Mouse (Mus musculus) gastrocnemius, postnatal 36 days (tissue): ENCODE results near the gene Pde4d. TPM values are rescaled to one million over a fixed set of nuclear protein-coding genes. Genes with fewer than 3 reads are reported as not detected.

ENCODE experiments used
- DNase-seq, 2 experiments: peaks; one replicate each; pipeline ENCODE4 v3.0.0; 2022
- intact Hi-C: fragments of 180-260 bp; cut with DNase I; formaldehyde crosslinking; loops from one replicate; pipeline ENCODE4 v1.15.1; 2025
- total RNA-seq, 2 experiments: library from RNA; stranded (reverse); gene quantifications; 2 replicates each; pipeline ENCODE4 v1.2.3; 2021

Gene Pde4d
- total RNA-seq, 2 experiments from 2014 or later: 190 to 235 TPM

DNA sequence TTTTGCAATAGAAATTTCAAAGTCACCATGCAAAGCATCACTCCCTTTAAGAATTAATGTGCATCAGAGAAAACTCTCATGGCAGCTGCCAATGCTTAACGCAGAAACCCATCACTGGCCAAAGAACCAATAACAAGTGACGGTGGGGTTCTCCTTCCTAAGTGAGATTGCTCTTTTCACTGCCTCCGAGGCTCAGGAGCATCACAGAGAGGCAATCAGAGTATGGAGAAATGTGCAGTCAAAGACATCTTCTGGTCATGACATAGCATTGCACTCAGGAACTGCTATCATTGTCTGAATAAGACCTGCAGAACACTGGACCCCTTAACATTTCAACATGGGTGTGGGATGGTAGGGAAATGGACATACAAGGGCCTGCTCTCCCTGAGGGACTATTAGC, 892.2 kb downstream of the Pde4d start:
- no peak for DNase-seq
- intact Hi-C loops: loop anchor here (2.0 to 10.0 kb wide), 3 partner anchors 113 to 273 kb away; no protein-coding TSS in a partner anchor

DNA sequence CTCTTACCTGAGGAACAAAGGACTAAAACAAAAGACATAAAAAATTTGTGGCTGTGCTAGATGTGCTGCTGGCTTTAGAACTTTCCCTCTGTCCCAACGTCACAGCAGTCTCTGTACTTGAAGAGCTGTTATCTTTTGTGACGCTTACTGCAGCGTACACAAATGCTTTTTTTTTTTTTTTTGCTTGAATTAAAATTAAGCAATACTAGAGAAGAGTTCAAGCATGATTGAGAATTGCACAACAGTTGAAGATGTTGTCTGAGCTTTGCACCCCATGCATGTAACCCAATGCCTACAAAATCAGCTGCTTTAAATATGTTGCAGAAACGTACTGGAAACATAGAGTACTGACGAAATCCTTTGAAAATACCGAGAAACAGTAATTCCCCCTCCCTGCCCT, 892.7 kb downstream of the Pde4d start:
- intact Hi-C loops: loop anchor here (2.0 to 10.0 kb wide), 3 partner anchors 114 to 272 kb away; no protein-coding TSS in a partner anchor

DNA sequence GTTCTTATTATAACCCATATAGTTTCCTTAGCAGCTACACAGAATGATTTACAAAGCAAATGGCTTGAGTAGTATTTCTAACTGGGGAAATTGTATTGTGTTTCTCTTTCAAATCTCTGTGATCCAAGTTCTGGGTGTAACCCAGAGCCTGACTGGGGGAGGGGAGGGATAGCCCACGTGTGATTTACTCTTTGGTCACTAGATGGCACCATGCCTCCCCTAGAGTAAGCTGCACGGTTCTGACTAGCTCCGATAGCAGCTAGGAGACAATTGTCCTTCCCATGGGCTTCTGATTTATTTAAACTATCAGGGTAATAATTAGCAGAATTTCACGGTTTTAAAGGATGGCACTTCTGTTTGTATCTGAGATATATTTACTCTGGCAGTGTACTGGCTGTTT, 893.8 kb downstream of the Pde4d start:
- intact Hi-C loops: loop anchor here (2.0 to 10.0 kb wide), 3 partner anchors 115 to 271 kb away; no protein-coding TSS in a partner anchor
- DNase-seq: peak; percentile 45 to 62

More for the DNA sequence above, 892.7 kb downstream of the Pde4d start:
- no peak for DNase-seq

DNA sequence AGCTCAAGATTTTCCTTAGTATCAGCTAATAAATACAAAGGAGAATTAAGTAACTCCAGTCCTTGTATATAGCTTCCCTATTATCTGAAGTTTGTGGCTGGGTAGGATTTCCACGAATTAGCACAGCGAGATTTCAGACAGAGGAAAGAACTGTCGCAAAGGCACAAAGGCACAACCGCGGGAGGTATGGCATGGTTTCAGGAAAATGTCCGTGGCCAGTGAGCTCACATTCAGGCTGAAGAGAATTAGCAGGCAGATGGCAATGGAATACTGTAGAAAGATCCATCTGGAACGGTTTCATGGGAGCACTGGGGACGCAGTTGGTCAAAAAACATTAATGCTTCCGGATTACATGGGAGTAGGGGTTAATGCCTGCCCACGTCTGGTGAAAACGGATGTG, 898.0 kb downstream of the Pde4d start:
- intact Hi-C loops: loop anchor here (10.0 kb wide), 1 partner anchor 267 kb away; no protein-coding TSS in a partner anchor
- no peak for DNase-seq

DNA sequence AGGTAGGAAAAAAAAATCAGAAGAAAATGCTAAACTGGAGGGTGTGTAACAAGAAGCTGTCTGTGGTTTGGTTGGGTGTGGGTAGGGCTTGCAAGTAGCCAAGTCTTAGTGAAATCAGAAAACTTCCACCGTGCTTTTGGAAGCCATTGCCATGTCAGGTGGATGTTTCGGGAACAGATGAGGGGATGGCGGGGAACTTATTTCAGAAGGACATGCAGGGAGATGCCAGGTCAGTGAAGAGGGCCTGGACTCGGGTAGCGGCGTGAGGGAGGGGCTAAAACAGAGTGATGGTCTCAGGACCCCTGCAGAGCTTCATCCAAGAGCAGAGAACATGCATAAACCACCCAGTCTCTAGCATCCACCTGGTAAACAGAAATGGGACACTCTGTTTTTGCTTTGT, 898.6 kb downstream of the Pde4d start:
- no peak for DNase-seq
- intact Hi-C loops: loop anchor here (10.0 kb wide), 1 partner anchor 266 kb away; no protein-coding TSS in a partner anchor

DNA sequence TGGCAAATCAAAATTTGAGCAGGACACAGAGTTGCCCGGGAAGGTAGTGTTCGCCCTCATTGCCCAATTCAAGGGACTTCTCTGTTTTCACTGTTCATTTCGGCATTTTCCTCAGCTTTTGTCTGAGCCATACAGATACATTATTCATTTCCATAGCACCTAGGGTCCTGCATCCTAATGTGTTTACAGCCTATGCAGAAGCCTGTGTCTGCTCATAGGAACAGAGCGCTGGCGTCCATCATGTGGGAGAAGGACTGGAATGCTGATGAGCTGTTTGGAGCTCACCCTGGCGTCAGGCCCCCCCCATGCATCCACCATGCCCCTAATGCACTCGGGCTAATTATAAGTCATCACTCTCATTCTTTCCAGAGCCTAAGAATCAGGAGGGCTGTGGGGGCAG, 900.4 kb downstream of the Pde4d start:
- intact Hi-C loops: loop anchor here (10.0 kb wide), 1 partner anchor 95 kb away; no protein-coding TSS in a partner anchor
- no peak for DNase-seq

DNA sequence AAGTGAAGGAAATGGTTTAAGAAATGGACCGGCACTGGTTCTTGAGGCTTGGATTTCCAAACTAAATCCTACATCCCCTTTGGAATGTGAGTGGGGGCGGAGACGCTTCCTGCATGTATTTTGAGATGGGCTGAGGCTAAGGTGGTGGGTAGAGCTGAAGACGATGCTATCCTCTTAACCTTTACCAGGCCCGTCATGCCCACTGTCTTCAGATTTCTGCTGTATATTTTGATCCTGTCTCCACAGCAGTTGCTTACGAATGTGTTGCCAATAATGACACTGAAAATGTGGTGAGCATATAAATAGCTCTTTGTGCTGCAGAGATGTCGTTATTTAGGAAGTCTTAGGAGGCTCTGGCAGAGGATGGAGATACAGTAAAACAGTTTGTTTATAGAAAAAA, 904.3 kb downstream of the Pde4d start:
- peak in 1 of 2 experiments; percentile 7 for DNase-seq
- intact Hi-C loops: loop anchor here (10.0 kb wide), 1 partner anchor 91 kb away; no protein-coding TSS in a partner anchor

DNA sequence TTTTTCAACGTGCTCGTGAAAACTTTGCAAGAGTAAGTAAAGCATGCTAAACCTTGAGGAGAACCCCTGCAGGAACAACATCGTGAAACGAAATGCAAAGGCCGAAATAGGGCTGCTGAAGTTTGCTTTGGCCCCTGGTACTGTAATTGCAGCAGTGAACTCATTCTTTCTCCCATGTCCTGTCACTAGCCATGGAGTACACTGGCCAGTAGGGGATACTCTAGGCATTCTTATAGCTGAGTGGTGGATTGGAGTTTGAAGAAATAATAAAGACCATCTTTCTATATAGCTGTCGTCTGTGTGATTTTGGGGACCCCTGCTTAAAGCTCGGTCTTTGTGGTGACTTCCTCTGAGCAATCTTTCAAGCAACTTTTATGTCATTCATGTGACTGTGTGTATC, 906.5 kb downstream of the Pde4d start:
- intact Hi-C loops: loop anchor here (5.0 to 10.0 kb wide), 3 partner anchors 89 to 191 kb away; no protein-coding TSS in a partner anchor
- DNase-seq: no peak

DNA sequence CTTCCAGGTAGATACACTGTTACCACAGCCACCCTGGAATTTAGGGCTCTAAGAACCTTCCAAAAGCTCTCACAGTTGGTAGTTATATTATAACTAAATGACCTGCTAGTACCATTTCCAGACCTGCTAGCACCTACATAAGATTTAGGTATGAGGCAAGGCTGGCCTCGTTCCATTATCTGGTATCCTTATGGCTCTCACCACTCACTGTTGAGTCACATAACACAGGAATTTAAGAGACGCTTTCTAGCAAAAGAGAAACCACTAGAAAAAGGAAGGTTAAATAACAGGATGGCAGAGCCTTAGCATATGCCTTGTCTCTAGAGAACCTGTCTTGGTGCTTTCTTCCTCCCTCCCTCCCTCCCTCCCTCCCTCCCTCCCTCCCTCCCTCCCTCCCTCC, 910.2 kb downstream of the Pde4d start:
- intact Hi-C loops: loop anchor here (5.0 to 10.0 kb wide), 4 partner anchors 62 to 187 kb away; no protein-coding TSS in a partner anchor

DNA sequence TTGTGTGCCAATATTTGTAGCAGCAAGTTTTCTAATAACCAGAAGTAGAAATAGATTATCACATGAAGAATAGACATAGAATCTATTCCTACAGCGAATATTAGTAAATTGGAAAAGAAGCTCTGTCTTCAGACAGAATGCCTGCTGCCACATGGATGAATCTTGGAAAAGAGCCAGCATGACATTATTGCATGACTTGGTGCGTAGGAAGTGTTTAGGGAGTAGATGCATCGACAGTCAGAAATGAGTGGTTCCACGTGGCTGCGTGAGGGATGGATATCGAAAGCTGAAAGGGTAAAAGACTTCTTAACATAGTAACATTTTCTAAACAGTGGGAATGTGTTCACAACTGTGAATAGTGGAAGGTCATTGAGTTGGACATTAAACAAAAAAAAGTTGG, 912.6 kb downstream of the Pde4d start:
- DNase-seq: no peak
- intact Hi-C loops: loop anchor here (5.0 kb wide), 1 partner anchor 60 kb away; no protein-coding TSS in a partner anchor

More for the DNA sequence above, 910.2 kb downstream of the Pde4d start:
- DNase-seq: no peak

DNA sequence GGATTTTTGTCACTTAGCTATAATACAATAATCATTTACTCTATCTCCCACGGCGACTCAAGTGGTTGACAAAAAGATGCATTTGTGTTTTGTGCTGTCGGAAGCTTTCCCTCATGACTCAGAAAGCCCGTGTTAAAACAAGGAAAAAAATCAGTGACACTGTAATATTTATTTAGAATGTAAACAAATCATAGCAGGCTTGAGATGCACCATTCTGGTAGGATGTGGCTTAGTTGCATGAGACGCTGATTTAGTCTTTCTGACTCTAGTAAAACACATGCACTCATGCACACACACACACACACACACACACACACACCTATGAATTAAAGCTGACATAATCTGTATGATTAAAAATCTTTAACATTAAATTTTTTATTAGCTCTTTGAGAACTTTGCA, 924.7 kb downstream of the Pde4d start:
- DNase-seq: no peak
- intact Hi-C loops: no loop called here

DNA sequence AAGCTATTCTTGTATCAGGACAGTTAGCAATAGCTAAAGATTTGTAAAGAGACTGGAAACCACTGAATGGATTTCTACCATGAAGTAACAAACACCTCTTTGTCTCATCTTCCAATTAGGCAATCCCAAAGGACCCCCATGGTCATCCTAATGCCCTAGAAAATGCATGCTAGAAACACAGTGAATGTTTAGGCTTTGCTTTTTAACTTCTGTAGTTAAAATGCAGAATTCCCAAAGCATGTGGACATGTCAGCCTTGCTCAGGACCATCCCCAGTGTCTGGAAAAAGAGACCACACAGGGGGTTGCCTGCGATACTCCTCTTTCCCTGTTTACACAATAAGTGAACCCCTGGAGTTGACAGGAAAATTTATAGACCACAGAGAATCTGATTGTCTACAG, 926.9 kb downstream of the Pde4d start:
- DNase-seq: no peak
- intact Hi-C loops: no loop called here

DNA sequence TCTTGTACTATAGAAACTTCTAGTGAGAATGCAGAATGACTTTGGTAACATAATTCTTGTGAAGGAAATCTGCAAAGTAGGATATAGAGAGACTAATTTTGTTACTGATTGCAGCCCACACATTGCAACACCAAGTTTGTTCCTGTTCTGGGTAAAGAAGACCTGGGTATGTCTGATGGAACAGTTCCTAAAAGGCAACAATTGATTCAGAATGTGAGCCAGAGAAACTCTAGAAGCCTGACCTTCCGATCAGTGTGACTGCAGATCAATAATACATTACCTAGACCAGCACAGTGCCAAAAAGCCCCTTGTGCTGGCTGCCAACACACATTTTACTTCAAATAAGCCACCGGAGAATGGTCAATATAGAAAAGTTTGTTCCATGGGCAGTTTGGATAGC, 930.4 kb downstream of the Pde4d start:
- DNase-seq: no peak
- intact Hi-C loops: no loop called here

DNA sequence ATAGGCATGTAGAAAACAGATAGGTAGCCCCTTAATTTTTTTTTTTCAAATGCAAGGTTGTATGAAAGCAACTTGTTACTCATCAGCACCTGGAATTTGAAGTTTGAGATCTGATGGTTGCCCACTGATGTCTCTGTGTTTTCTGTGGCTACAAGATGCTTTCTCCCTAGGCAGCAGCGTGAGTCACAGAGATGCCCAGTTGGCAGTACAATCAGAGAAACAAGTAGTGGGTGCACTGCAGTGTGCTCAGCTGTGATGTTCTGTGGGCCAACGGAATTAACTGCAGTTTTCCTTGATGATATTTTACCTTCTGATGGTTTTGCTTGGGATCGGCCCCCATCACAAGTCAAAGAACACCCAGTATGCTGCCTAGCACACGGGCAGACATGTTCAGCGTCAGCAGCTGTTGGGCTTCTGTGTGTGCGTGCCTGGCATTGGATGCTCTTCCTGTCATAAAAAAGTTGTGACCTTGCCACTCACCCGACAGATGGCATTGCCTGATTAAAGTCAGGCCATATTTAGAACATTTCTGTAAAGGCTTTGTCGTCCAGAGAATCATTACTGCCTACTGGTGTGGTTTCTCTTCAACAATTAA, 939.0 kb downstream of the Pde4d start:
- DNase-seq: no peak
- intact Hi-C loops: no loop called here

DNA sequence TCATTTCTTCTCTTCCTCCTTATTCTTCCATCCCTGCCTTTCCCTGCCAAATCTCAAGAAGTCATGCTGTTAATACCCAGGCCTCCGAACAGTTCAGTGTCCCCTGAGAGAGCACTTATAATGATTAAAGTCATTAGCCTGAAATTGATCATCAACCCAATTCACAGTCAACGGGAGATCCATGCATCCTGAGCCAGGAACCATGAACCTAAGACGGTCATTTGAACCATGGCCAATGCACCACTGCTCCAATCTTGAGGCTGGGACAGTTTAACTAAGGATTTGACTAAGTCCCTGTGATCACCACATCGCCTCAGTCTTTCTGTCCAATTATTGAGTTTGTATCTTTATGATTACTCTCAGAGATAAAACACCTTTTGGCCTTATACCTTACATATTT, 952.6 kb downstream of the Pde4d start:
- no peak for DNase-seq
- intact Hi-C loops: no loop called here

DNA sequence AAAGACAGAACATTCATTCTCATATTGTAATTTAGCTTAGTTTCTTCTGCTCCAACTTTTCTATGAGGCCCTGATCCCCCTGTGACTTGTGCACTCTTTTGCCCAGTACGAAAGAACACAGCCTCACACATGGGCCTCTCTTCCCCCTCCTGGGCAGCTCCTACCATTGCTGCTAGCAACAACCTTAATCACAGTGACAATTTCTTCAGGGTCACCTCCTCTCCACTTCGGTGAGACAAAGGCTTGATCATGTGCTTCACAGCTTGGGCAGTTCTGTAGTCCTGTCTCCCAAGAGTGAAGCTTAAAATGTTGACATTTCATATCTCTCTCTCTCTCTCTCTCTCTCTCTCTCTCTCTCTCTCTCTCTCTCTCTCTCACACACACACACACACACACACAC, 953.2 kb downstream of the Pde4d start:
- no peak for DNase-seq
- intact Hi-C loops: no loop called here

DNA sequence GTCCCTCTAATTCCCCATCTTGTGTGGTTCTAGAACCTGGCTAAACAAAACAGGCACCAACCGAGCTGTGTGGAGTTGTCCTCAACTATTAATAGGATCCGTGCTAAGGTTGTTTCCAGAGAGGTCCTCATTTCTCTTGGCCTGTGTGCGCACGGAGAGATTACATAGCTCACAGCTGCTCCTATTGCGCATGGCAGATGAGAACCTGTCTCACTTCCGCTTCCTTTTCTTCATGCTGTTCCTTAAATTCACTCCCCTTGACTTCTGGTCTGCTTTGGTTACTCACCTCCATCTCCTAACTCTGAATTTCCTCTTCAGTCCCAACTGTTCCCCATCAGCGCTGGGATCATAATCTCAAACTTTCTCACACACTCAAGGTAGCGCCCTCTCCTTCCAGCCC, 956.6 kb downstream of the Pde4d start:
- intact Hi-C loops: no loop called here
- no peak for DNase-seq

DNA sequence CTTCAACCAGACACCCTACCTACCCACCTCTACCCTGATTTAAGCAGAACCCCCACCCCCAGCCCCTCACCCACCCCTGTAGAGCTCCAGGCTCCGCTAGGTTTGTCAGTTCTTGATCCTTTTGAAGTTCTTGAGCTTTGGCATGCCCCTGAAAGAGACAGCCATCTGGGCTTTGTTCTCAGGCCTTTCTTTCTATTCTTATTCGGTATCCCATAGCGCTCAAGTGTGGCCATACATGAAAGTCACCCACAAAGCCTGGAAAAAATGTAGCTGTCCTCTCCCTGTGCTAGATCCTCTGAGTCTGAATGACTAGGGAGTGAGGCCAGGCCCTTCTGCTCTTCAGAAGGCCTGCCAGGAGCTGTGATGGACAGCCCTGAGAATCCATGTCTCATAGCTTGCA, 957.6 kb downstream of the Pde4d start:
- intact Hi-C loops: no loop called here
- no peak for DNase-seq

DNA sequence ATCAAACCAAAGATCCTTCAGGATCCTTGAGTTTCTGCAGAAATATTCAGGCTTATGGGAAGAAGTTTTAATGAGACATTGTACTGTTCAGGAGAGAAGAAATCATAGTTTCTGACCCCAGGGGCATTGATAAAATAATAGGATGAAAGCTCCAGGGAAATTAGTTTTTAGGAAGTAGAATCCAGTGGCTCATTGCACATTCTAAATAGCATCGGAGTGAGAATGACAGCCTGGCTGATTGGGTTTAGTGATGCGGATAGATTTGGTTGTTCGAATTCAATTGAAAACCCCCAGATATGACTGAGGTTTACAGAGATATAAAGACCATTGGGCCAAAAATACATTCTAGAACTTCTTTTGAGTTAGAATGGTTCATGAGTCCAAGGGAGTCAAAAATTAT, 970.7 kb downstream of the Pde4d start:
- intact Hi-C loops: loop anchor here (5.0 kb wide), 1 partner anchor 58 kb away; no protein-coding TSS in a partner anchor
- no peak for DNase-seq

DNA sequence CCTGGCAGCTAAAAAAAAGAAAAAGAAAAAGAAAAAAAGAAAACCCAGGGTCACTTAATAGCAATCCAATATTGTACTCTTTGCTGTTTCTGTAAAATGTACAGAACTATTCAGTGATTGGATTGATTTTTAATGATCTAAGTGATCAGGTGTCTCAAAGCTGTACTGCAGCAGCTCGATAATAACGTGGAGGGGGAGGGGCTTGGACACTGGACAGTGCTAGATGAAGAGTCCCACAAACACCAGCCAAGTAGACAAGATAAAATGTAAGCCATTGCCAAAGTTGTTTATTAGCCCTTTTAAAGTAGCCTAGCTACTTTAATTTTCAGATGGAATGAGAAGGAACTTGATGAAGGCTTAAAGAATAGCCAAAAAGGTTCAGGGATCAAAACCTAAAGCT, 975.2 kb downstream of the Pde4d start:
- DNase-seq: no peak
- intact Hi-C loops: loop anchor here (5.0 kb wide), 1 partner anchor 63 kb away; no protein-coding TSS in a partner anchor

DNA sequence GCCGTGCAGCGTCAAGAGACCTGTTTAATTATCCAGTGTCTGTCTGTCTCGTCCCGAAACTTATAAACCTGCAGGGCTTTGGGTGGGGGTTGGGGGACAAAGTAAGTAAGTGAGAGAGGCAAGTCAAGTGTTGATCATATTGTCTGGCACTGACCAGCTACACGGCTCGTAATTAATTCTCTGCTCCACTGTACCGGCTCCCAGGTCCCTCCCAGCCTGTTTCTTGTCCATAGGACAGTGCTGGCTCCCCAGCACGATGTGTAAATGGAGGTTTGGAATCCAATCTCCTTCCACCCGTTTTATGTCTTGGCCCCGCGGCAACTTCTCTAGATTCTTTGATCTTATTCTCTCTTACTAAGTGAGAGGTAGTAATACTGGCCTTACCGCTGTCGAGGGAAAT, 975.8 kb downstream of the Pde4d start:
- no peak for DNase-seq
- intact Hi-C loops: no loop called here

DNA sequence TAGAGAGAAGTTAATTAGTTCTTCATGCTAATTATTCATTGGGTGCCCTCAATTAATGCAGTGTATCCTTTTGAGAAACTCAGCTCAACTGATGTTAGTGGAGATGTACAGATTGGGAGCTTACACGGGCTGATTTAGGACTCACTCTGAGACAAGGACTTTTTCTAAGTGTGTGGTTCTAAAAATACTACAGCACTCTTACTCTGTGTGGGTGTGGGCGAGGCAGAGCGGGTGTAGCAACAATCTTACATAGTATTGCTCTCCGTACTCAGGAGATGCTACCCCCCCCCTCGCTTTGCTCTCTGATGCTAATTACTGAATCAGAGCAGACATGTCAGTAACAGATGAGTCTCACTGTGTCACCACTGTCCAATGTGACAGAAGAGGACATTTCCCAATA, 976.3 kb downstream of the Pde4d start:
- intact Hi-C loops: no loop called here
- DNase-seq: no peak
